Mouse (Mus musculus) adrenal gland, adult 18-20 months (tissue): Measurements from ENCODE around the gene Macc1. TPM values are rescaled to one million over a fixed set of nuclear protein-coding genes. Genes with fewer than 3 reads are reported as not detected.

ENCODE experiments used
- DNase-seq, 2 experiments: peaks; one replicate each; pipeline ENCODE4 v3.0.0; 2021 to 2022; ENCODE audit warnings: low spot score in 2 of 2
- total RNA-seq, 2 experiments: library from RNA; stranded (reverse); gene quantifications; 1 replicate in 1 of 2; 2 replicates in 1 of 2; pipeline ENCODE4 v1.2.3; 2021

Macc1 gene
- total RNA-seq, 2 experiments from 2014 or later, result not detected

DNA sequence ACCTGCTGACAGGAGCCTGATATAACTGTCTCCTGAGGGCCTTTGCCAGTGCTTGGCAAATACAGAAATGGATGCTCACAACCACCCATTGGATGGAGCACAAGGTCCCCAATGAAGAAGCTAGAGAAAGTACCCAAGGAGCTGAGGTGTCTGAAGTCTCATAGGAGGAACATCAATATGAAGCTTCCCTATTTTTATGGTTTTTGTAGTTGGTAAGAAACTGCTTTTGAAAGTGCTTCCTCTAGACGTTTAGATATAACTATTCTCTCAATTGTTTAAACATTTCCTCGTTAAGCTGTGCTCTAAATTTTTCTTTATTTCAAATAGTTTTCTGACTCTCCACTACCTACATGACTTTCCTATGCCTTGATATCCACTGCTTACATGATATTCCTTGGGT lies 169.2 kb downstream of the Macc1 start:
- no peak for DNase-seq

- no peak for DNase-seq
These were observed 170.0 kb downstream of the Macc1 start for GRCm38 (mm10) chr12:119483922-119484631.

- DNase-seq, result no peak
These were observed 197.1 kb downstream of the Macc1 start for GRCm38 (mm10) chr12:119511145-119511544.

Other genes with a start within 250 kb of the Macc1 start
- 1 to 10 TPM; 2.5 to 3.3 TPM for gene Itgb8, start 75.5 kb upstream of the Macc1 start, total RNA-seq